Mouse (Mus musculus): ENCODE results near the gene Cnr2. TPM values are rescaled to one million over a fixed set of nuclear protein-coding genes. Genes with fewer than 3 reads are reported as not detected.

The Cnr2 gene
- total and polyA plus RNA-seq, 3 experiments, result 0.23 to 0.88 (median 0.59) TPM

- WGBS, result 13% methylated on average over 2 of the region's 2 CpGs
- intact Hi-C loops (cut with DNase I), result no loop called here
- Histone ChIP-seq H3K27ac (peak overlapping the region; percentile 10), H3K9ac (ENCODE audit: low read depth, low read length) (no peak overlapping the region), H3K4me3 (no peak overlapping the region), H3K79me2 (replicated peaks; ENCODE audit: control insufficient read depth, insufficient read depth, low read length) (no peaks in the 10 kb centered on the region), H3K27me3 (ENCODE audit: control insufficient read depth, insufficient read depth, low read length) (no peaks in the 10 kb centered on the region), H3K4me1 (ENCODE audit: control insufficient read depth, insufficient read depth, low read length) (peaks cover 7% of the 10 kb centered on the region), H3K36me3 (ENCODE audit: control insufficient read depth, insufficient read depth, low read length) (peaks cover 34% of the 10 kb centered on the region)
- DNase-seq, result no peak
- TF ChIP-seq POLR2A (IDR thresholded peaks at IDR 0.05; ENCODE audit: insufficient read depth, low read depth, low read length) (no peak), EP300 (IDR thresholded peaks at IDR 0.05; ENCODE audit: insufficient read depth, low read depth, low read length) (no peak), CTCF (IDR thresholded peaks at IDR 0.05) (no peak)
Measured at GRCm38 (mm10) chr4:135868996-135869395, 26.2 kb upstream of the Cnr2 start.

DNA sequence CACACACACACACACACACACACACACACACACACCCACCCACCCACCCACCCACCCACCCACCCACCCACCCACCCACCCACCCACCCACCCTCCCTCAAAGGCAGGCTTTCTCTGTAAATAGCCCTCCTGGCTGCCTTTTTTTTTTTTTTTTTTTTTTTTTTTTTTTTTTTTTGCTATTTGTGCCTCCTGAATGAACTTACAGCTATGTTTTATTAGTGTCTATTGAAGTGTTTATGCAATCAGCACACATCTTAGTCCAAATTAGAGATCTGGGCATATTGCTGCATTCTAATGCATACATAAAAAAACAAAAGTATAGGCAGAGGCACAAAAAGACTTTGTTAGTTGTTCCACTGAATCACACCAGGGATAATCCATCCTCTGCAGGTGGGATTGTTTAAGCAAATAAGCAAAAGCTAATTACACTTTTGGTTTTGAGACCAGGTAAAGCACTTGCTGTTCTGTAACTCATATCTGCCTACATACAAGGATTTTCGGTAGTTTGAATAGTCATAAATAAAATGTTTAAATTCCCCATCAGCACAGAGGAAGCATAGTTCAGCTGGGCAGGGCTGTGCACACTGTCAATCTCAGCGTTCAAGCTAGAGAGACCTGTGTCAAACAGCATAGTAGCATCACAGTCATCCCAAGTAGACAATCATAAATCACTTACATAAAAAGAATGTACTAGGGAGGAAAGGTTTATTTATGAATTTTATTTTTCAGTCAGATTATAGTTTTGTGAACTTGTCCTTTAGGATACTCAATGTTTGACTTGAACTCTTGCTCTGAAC, 24.8 kb upstream of the Cnr2 start:
- DNase-seq, result no peak
- Histone ChIP-seq H3K27me3 (ENCODE audit: control insufficient read depth, insufficient read depth, low read length) (no peaks in the 10 kb centered on the region), H3K79me2 (replicated peaks; ENCODE audit: control insufficient read depth, insufficient read depth, low read length) (no peaks in the 10 kb centered on the region), H3K27ac (no peak overlapping the region), H3K4me3 (peak overlapping the region; percentile 19), H3K9ac (ENCODE audit: low read depth, low read length) (no peak overlapping the region), H3K4me1 (ENCODE audit: control insufficient read depth, insufficient read depth, low read length) (peaks cover 14% of the 10 kb centered on the region), H3K36me3 (ENCODE audit: control insufficient read depth, insufficient read depth, low read length) (peaks cover 42% of the 10 kb centered on the region)
- TF ChIP-seq POLR2A (IDR thresholded peaks at IDR 0.05; ENCODE audit: insufficient read depth, low read depth, low read length) (peak; percentile 19; the same call in 1 of the 2 replicates), EP300 (IDR thresholded peaks at IDR 0.05; ENCODE audit: insufficient read depth, low read depth, low read length) (no peak)
- intact Hi-C loops (cut with DNase I), result loop anchor here (5.0 kb wide), 1 partner anchor 33 kb away; no protein-coding TSS in a partner anchor
- 20% methylated on average over 2 of the region's 2 CpGs for WGBS

- peaks cover 23% of the 10 kb centered on the region for H3K4me1 ChIP-seq (ENCODE audit: control insufficient read depth, insufficient read depth, low read length)
- H3K79me2 ChIP-seq (replicated peaks; ENCODE audit: control insufficient read depth, insufficient read depth, low read length), result no peaks in the 10 kb centered on the region
- peak overlapping the region; percentile 100; the same call in 1 of the 2 replicates for H3K27ac ChIP-seq
- no peaks in the 10 kb centered on the region for H3K27me3 ChIP-seq (ENCODE audit: control insufficient read depth, insufficient read depth, low read length)
- TF ChIP-seq POLR2A (IDR thresholded peaks at IDR 0.05; ENCODE audit: insufficient read depth, low read depth, low read length) (no peak), CTCF (IDR thresholded peaks at IDR 0.05) (no peak), EP300 (IDR thresholded peaks at IDR 0.05; ENCODE audit: insufficient read depth, low read depth, low read length) (no peak)
- DNase-seq, result no peak
- H3K36me3 ChIP-seq (ENCODE audit: control insufficient read depth, insufficient read depth, low read length), result peaks cover 48% of the 10 kb centered on the region
- peak overlapping the region; percentile 85 for H3K4me3 ChIP-seq
- WGBS, result 10% methylated on average over 3 of the region's 3 CpGs
- no peak overlapping the region for H3K9ac ChIP-seq (ENCODE audit: low read depth, low read length)
- intact Hi-C loops (cut with DNase I), result loop anchor here (5.0 kb wide), 1 partner anchor 35 kb away; no protein-coding TSS in a partner anchor
Measured at GRCm38 (mm10) chr4:135872015-135872414, 23.2 kb upstream of the Cnr2 start.

DNA sequence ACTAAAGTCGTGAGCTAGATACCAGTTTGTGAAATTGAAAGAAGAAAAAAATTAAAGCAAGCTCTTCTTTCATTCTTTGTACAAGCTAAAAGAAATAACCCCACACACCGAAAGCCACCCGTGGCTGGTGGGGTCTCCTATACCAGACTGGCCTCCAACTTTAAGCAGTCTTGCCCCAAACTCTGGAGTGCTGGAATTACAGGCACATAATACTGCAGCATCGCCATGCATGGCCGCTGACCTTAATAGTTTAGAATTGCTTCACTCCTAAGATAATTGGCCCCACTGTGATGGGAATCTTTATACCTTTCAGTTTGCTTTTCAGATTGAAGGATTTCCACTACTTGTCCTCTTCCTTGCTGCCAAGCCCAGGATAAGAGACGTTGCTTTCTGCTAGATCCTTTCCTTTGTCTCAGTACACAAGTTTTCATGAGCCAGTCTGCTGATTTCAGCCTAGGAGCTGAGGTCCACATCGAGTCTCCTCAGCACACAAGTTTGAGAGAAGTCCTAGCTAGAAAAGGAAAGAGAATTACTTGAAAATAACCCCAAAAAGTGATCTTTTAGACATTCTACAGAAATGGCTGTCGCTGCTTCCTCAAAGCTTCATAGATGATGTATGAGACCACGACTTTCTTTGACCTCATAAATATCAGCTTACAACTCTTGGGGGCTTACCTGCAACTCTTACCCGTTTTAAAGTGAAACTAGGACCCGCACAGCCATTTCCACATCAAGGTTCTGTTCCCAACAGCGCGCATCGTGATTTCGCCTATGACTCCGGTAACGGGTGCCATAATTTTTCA, 22.4 kb upstream of the Cnr2 start:
- Histone ChIP-seq H3K9ac (ENCODE audit: low read depth, low read length) (peak overlapping the region; percentile 98), H3K27me3 (ENCODE audit: control insufficient read depth, insufficient read depth, low read length) (no peaks in the 10 kb centered on the region), H3K79me2 (replicated peaks; ENCODE audit: control insufficient read depth, insufficient read depth, low read length) (no peaks in the 10 kb centered on the region), H3K36me3 (ENCODE audit: control insufficient read depth, insufficient read depth, low read length) (peaks cover 48% of the 10 kb centered on the region), H3K27ac (peak overlapping the region; percentile 100), H3K4me1 (ENCODE audit: control insufficient read depth, insufficient read depth, low read length) (peaks cover 24% of the 10 kb centered on the region), H3K4me3 (peak overlapping the region; percentile 85)
- TF ChIP-seq CTCF (IDR thresholded peaks at IDR 0.05) (no peak), EP300 (IDR thresholded peaks at IDR 0.05; ENCODE audit: insufficient read depth, low read depth, low read length) (no peak), POLR2A (IDR thresholded peaks at IDR 0.05; ENCODE audit: insufficient read depth, low read depth, low read length) (no peak)
- intact Hi-C loops (cut with DNase I), result loop anchor here (1.0 to 5.0 kb wide), 2 partner anchors 16 to 35 kb away; no protein-coding TSS in a partner anchor
- 1% methylated on average over 17 of the region's 17 CpGs for WGBS
- DNase-seq, result no peak

DNA sequence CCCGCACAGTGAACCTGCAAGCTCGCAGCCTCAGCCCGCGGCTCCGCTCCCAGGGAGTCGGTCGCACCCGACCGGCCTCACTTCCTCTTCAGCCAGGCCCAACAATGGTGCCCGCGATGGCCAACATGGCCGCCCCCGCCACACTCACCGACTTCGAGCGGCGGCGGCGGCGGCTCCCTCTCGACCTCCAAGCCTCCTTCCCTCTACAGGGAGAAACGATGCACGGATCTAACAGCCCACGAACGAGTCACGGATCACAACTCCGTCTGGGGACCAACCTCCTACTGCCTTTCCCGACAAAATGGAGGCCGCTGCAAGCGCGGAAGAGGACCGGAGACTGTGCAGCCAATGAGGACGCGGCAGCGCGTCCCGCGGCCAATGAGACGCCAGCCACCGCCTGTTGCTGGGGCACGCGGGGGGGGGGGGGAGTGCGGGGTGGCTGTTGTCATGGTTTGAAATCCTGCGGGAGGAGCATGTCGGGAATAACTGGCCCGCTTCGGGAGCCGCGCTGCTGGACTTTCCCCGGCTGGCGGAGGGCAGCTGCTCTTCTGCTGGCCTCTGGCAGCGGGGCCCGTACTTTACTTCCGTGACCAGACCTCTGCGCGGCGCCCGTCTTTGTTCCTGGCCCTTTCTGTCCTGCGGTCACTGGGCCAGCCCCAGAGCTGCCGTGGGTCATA, 21.5 kb upstream of the Cnr2 start, which contains the start of gene Pnrc2:
TSS of gene Pnrc2 (minus strand) at position 325 of the 677 bp plus-strand sequence.
- TF ChIP-seq EP300 (IDR thresholded peaks at IDR 0.05; ENCODE audit: insufficient read depth, low read depth, low read length) (0 out of 2 replicates have a peak, but pooled peaks have one; percentile 56), CTCF (IDR thresholded peaks at IDR 0.05) (peak; percentile 23; the same call in 1 of the 2 replicates), POLR2A (IDR thresholded peaks at IDR 0.05; ENCODE audit: insufficient read depth, low read depth, low read length) (peak; percentile 95)
- DNase-seq, result peak; percentile 91 to 95
- intact Hi-C loops (cut with DNase I), result loop anchor here (1.0 to 5.0 kb wide), 2 partner anchors 17 to 36 kb away; no protein-coding TSS in a partner anchor
- Histone ChIP-seq H3K4me3 (peak within 1 kb of the TSS; percentile 85), H3K79me2 (replicated peaks; ENCODE audit: control insufficient read depth, insufficient read depth, low read length) (no peaks in the 10 kb centered on the region), H3K27ac (peak within 1 kb of the TSS; percentile 100), H3K4me1 (ENCODE audit: control insufficient read depth, insufficient read depth, low read length) (peaks cover 24% of the 10 kb centered on the region), H3K36me3 (ENCODE audit: control insufficient read depth, insufficient read depth, low read length) (peaks cover 47% of the 10 kb centered on the region), H3K9ac (ENCODE audit: low read depth, low read length) (peak within 1 kb of the TSS; percentile 98), H3K27me3 (ENCODE audit: control insufficient read depth, insufficient read depth, low read length) (no peaks in the 10 kb centered on the region)
- under 1% methylated on average over 59 of the region's 60 CpGs for WGBS
